Mouse (Mus musculus) urinary bladder, postnatal 10 days (tissue): ENCODE results near the gene Tubb2a.
"Not testable (repeated sequence)": the region's sequence is repeated elsewhere in the genome, so short reads cannot be mapped to it uniquely, and the experiment has no call there.

ENCODE experiments used
- DNase-seq: peaks from one replicate; pipeline ENCODE4 v3.0.0; 2022; ENCODE audit warnings: low spot score

Tubb2a gene

DNA sequence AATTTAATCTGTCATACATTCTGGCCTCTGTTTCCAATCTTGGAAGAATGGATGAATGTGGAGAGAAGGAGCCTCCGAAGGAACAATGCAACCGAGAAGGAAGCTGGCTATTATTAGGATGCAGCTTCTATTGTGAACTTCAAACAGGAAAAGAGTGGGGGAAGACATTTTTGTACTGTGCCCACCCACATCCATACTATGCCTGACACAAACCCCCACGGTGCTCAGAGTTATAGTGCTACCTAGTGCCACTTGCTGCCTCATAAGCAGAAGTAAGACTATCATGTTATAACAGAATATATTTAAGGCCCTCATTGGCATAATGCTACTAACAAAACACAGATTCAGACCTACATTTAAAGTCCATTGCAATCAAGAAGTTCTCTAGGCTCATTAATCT lies 11.6 kb upstream of the Tubb2a start:
- no peak for DNase-seq

DNA sequence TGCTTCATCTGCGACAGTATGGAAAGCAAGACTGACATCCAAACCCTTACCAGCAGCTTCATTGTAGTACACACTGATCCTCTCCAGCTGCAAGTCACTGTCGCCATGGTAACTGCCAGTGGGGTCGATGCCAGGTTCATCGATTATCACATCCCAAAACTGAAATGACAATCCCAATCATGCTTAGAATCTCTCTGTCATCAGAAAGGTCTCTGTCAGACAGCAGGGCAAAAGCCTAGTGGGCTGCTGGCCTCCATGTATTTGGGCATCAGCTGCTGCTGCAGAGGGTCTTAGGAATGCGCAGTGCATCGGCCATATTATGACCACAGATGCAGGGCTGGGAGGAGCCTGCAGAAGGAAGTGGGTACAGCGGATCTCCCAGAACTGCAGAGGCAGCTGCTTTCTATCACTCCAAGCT lies 11.1 kb upstream of the Tubb2a start:
- no peak for DNase-seq

- not testable (repeated sequence) for DNase-seq
Measured at GRCm38 (mm10) chr13:34088201-34088649, 10.4 kb upstream of the Tubb2a start.

GRCm38 (mm10) chr13:34087052-34087812 lies 9.4 kb upstream of the Tubb2a start:
- DNase-seq: no peak

GRCm38 (mm10) chr13:34084026-34084750 lies 6.4 kb upstream of the Tubb2a start:
- DNase-seq: no peak

DNA sequence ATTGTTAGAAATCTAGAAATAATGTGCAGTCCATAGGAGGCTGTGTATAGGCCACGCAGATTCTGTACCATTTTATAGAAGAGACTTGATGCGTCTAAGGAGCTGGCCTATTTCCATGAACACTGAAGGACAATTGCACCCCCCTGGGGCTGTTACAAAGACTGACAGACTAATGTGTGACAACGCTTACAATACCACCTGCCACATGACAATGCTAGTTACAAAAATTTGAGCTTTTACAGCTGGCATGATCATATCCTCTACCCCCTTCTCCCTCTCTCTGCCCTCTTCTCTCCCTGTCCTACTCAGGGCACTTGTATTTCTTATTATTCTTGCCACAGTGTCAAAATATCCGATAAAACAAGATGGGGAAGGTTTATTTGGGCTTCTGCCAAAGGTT lies 4.1 kb upstream of the Tubb2a start:
- DNase-seq: no peak

DNA sequence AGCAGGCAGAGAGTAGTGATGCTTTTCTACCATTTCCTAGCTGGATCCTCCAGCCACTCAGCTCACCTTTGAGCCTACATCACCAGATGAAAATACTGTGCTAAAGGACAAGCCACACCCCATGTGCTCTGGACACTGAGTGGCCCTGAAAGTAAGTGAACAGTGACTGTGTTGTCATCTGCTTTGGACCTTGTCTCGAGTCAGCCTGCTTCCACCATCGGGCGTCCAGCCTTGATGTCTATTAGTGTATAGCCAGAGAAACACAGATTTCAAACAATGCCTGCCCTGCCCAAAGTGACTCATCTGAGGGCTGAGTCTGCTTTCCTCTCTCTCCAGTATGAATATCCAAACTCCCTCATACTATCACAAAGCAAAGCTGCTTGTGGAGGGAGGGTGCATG lies 2.0 kb upstream of the Tubb2a start:
- DNase-seq: no peak

DNA sequence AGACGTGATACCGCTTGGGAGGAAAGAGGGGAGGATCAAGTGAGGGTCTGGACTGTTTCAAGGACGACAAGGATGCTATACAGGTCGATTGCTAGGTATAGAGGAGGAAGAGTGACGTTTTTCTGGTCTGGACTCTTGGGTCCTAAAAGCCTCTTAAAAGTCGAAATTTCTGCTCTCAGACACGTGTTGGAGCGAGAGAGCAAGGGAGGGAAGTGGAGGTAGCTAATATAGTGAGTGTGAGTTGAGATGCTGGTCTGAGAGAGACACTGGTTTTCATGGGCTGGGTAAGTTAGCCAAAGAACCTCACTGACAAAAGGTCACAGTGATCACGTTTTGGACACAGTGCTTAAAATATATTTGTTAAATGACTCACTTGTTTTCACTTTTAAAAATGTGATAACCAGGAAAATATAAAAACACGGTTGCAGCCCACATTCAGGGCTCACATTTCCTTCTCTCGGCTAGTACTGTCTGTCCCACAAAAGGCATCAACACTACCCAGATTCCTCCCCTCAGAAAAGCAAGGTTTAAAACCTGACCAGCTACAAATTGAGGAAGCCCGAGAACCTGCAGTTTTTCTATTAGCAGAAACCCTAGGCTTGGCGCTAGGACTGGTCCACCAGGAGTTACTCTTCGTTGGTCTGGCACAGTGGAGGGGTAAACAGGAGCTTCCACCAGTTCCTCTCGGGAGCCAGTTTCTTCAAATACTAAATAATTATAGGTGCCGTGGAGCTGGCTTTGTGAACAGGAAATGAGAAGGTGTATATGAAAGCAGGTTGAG lies 883 bp upstream of the Tubb2a start:
- no peak for DNase-seq

DNA sequence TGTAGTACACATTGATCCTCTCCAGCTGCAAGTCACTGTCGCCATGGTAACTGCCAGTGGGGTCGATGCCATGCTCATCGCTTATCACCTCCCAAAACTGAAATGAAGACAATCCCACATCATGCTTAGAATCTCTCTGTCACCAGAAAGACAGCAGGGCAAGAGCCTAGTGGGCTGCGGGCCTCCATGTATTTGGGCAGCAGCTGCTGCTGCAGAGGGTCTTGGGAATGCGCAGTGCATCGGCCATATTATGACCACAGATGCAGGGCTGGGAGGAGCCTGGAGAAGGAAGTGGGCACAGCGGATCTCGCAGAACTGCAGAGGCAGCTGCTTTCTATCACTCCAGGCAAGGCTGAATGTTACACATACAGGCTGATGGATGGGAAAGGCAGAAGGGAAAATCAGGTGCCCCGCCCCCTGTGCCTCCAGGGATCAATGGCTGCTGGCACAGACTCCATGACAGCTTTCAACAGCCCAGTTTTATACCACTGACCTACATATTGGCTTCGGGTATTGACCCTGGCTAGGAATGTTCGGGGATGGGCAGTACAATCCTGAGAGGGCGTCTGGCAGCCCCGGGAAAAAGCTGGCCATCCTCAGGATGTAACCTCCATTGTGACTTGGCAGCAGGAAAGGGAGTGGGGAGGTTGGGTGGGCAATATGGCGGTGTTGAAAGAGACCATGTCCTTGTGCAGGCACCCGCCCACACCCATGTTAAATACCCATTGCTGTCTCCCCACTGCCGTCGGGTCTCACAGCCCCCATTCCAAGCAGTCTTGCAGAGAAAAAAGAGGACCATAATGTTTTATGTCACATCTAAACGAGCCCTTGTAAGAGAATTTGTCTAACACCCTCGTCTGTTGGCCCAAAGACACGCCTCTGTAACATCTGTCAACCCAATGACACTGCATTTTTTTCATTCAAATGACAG lies 981 bp downstream of the Tubb2a start:
- DNase-seq: no peak

DNA sequence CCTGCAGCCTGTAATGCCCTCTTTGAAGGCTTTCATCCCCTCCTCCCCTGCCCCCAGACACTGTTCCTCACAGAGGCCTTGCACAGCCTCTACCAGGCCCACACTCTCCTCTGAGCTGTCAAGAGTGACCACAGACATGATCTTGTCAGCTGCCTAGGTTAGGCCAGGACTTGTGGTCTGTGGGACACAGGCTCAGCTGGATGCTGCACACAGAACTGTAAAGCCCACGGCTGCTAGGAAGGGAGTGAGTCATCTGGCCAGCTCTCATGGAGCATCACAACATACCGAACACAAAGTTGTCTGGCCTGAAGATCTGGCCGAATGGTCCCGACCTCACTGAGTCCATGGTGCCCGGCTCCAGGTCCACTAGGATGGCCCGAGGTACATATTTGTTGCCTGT lies 1.9 kb downstream of the Tubb2a start:
- not testable (repeated sequence) for DNase-seq

DNA sequence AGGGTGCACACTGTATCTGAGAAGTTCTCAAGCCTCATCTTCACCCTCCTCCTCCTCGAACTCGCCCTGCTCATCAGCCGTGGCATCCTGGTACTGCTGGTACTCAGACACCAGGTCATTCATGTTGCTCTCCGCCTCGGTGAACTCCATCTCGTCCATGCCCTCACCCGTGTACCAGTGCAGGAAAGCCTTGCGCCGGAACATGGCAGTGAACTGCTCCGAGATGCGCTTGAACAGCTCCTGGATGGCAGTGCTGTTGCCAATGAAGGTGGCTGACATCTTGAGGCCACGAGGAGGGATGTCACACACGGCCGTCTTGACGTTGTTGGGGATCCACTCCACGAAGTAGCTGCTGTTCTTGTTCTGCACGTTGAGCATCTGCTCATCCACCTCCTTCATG lies 3.4 kb downstream of the Tubb2a start:
- DNase-seq: not testable (repeated sequence)

- DNase-seq: no peak
Measured at GRCm38 (mm10) chr13:34072847-34073246, 5.0 kb downstream of the Tubb2a start.

GRCm38 (mm10) chr13:34071836-34072235 lies 6.0 kb downstream of the Tubb2a start:
- no peak for DNase-seq

DNA sequence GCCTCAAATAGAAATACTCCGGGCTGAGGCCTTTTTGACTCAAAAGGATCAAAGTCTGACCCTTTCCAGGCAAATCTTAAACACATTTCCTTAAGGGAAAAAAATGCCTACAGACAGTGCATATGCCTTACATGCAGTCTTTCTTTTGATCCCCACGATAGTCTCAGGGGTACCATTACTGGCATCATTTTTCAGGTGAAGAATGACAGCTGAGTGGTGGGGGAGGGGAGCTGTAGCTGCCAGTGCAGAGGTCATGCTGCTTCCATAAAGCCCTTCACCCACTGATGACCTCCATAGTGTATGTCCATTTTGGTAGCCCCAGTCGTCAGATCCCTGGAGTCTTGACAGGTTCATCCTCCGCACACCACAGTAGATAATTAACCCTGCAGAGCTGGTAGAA lies 7.5 kb downstream of the Tubb2a start:
- DNase-seq: no peak

DNA sequence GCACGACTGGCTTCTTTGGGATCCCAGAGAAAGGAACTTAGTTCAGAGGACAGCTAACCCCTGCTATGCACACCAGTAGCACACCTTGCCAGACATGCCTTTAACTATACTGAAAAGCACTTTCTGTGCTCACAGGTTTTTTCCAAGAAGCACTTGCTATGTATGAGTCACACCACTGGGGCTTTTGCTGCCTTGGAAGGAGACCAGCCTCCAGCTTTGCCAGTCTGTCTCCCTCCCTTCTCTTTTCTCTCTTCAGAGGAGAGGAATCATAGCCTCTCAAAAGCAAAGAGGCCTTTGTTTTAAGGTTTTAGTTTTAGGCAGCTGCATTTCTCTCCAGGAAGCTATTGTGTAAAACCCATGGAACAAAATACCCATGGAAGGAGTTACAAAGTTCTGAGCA lies 11.5 kb downstream of the Tubb2a start:
- DNase-seq: no peak

DNA sequence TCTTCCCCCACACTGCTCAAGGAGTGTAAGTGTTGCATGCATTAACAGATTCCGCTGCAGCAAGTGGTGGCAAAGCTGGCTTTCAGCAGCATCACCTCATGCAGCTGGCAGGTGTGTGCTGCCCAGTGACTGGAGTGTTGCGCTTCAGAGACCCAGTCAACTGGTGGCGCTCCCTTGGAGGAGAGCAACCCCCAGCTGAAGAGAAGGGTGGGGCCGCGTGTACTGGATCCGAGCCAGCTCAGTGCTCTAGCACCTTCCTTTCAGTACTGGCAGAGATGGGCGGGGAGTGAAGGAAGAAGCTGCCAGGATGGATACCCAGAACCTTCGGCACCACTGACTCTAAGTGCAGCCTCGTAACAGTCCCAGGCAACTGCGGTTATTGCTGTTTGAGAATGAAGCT lies 15.3 kb downstream of the Tubb2a start:
- no peak for DNase-seq

GRCm38 (mm10) chr13:34060061-34060460 lies 17.7 kb downstream of the Tubb2a start:
- no peak for DNase-seq

- no peak for DNase-seq
Measured at GRCm38 (mm10) chr13:34057252-34057651, 20.6 kb downstream of the Tubb2a start.

GRCm38 (mm10) chr13:34054983-34055382 lies 22.8 kb downstream of the Tubb2a start:
- DNase-seq: no peak

- no peak for DNase-seq
Measured at GRCm38 (mm10) chr13:34054391-34054790, 23.4 kb downstream of the Tubb2a start.

- DNase-seq: no peak
Measured at GRCm38 (mm10) chr13:34053673-34054282, 24.0 kb downstream of the Tubb2a start.
